Mouse (Mus musculus): Measurements from ENCODE around the gene Cavin3. TPM values are rescaled to one million over a fixed set of nuclear protein-coding genes. Genes with fewer than 3 reads are reported as not detected.

Cavin3 gene
- total and polyA plus RNA-seq, 3 experiments: not detected

- H3K27ac ChIP-seq (ENCODE audit: insufficient read depth, low read depth): no peak overlapping the region
- no peak for DNase-seq (ENCODE audit: extremely low read depth)
- 0 out of 4 replicates have a peak, but pooled peaks cover 0 to 5% of the 10 kb centered on the region in 2 experiments for H3K4me1 ChIP-seq (ENCODE audit: control insufficient read depth in 1 of 2, insufficient read depth in 2 of 2)
- no peaks in the 10 kb centered on the region for H3K79me2 ChIP-seq (replicated peaks; ENCODE audit: control insufficient read depth, extremely low read depth, insufficient read depth, poor library complexity, severe bottlenecking)
- in situ Hi-C loops (cut with MboI; ENCODE audit: low pct_ligation_motif_present, low pct_unique_long_range_greater_than_20kb, low sequenced_read_pairs) (no loop called here), dilution Hi-C loops (cut with MboI; ENCODE audit: extremely low pct_ligation_motif_present, extremely low pct_unique_long_range_greater_than_20kb, low sequenced_read_pairs) (no loop called here)
- H3K27me3 ChIP-seq (replicated peaks): no peaks in the 10 kb centered on the region
- H3K9ac ChIP-seq (ENCODE audit: insufficient read depth, low read depth): no peak overlapping the region
- TF ChIP-seq PAX5 (IDR thresholded peaks at IDR 0.05; ENCODE audit: low read length): no peak
- TF ChIP-seq MYC (IDR thresholded peaks at IDR 0.05; ENCODE audit: low read depth, low read length): no peak
- H3K4me3 ChIP-seq (replicated peaks in 1 of 3; ENCODE audit: low read depth in 2 of 3, low read length in 2 of 3, poor library complexity in 1 of 3): no peak overlapping the region
- no peak overlapping the region for H3K4me2 ChIP-seq (ENCODE audit: insufficient read depth, low read depth, poor library complexity, severe bottlenecking)
- H3K9me3 ChIP-seq (replicated peaks; ENCODE audit: low read length): no peaks in the 10 kb centered on the region
- no peaks in the 10 kb centered on the region for H3K36me3 ChIP-seq (replicated peaks in 1 of 2; ENCODE audit: control insufficient read depth in 1 of 2, insufficient read depth in 1 of 2, low read length in 1 of 2)
These were observed 326 bp upstream of the Cavin3 start for GRCm38 (mm10) chr7:105482426-105482825.

DNA sequence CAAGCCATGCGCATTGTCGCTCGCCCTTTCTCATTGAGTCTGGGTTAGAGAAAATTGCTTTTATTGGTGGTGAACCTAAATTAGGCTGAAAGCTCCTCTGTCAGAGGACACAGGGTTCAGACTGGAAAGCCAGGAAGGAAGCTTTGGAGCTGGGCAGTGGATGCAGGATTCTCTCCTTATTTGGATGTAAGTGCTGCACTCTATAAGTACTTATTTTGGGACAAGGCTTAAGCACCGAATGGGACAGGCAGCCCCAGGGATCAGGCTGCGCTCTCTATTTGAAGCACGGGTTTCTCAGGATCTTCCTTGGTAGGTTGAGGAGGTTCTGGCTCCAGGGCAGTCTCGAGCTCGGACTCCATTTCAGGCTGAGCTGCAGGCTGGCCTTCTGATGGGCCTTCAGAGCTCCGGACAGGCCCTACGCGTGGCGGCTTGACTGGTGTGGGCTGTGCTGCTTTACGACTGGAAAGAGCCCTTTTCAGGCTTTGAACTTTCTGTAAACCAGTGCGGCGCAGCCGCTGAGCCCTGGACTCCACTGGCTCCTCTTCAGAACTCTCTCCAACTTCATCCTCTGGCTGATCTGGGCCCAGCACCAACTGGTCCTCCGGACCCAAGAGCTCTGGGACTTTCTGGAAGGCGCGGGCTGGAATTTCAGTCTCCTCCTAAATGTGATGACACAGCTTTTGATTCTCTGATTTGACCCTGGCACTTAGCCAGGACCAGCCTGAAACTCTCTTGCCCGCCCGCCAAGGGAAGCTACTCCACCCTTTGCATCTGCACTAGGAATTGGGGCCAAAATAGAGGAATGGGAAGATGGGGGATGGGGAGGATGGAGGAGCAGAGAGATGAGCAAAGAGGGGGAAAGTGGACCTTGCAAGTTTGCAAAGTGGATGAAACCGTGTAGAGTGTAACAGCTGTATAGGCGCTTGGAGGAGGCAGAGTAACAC, 1.3 kb downstream of the Cavin3 start:
- Histone ChIP-seq H3K9me3 (replicated peaks; ENCODE audit: low read length) (no peaks in the 10 kb centered on the region), H3K4me3 (replicated peaks in 1 of 3; ENCODE audit: low read depth in 2 of 3, low read length in 2 of 3, poor library complexity in 1 of 3) (no peak overlapping the region), H3K4me1 (ENCODE audit: control insufficient read depth in 1 of 2, insufficient read depth in 2 of 2) (peaks cover 0 to 7% of the 10 kb centered on the region in 2 experiments; a peak in 2 of 4 replicates), H3K27ac (ENCODE audit: insufficient read depth, low read depth) (no peak overlapping the region), H3K79me2 (replicated peaks; ENCODE audit: control insufficient read depth, extremely low read depth, insufficient read depth, poor library complexity, severe bottlenecking) (no peaks in the 10 kb centered on the region), H3K27me3 (replicated peaks) (no peaks in the 10 kb centered on the region), H3K4me2 (ENCODE audit: insufficient read depth, low read depth, poor library complexity, severe bottlenecking) (no peak overlapping the region), H3K36me3 (replicated peaks in 1 of 2; ENCODE audit: control insufficient read depth in 1 of 2, insufficient read depth in 1 of 2, low read length in 1 of 2) (no peaks in the 10 kb centered on the region), H3K9ac (ENCODE audit: insufficient read depth, low read depth) (no peak overlapping the region)
- dilution Hi-C loops (cut with MboI; ENCODE audit: extremely low pct_ligation_motif_present, extremely low pct_unique_long_range_greater_than_20kb, low sequenced_read_pairs): no loop called here
- TF ChIP-seq BHLHE40 (IDR thresholded peaks at IDR 0.05; ENCODE audit: low read depth, low read length) (no peak), UBTF (IDR thresholded peaks at IDR 0.05; ENCODE audit: low read depth, low read length) (no peak), JUN (IDR thresholded peaks at IDR 0.05; ENCODE audit: insufficient read depth, low read depth, low read length) (no peak), ZKSCAN1 (IDR thresholded peaks at IDR 0.05; ENCODE audit: borderline replicate concordance, low read depth, low read length) (no peak), MEF2A (IDR thresholded peaks at IDR 0.05; ENCODE audit: borderline replicate concordance, low read depth, low read length) (no peak), MAZ (IDR thresholded peaks at IDR 0.05; ENCODE audit: low read depth, low read length) (no peak), EP300 (IDR thresholded peaks at IDR 0.05; ENCODE audit: low read length) (no peak)
- in situ Hi-C loops (cut with MboI; ENCODE audit: low pct_ligation_motif_present, low pct_unique_long_range_greater_than_20kb, low sequenced_read_pairs): no loop called here
- no peak for DNase-seq (ENCODE audit: extremely low read depth)

- H3K4me2 ChIP-seq (ENCODE audit: insufficient read depth, low read depth, poor library complexity, severe bottlenecking): no peak overlapping the region
- H3K4me1 ChIP-seq (ENCODE audit: control insufficient read depth in 1 of 2, insufficient read depth in 2 of 2): peaks cover 0 to 11% of the 10 kb centered on the region in 2 experiments; a peak in 2 of 4 replicates
- no peak for DNase-seq (ENCODE audit: extremely low read depth)
- no peaks in the 10 kb centered on the region for H3K36me3 ChIP-seq (replicated peaks in 1 of 2; ENCODE audit: control insufficient read depth in 1 of 2, insufficient read depth in 1 of 2, low read length in 1 of 2)
- in situ Hi-C loops (cut with MboI; ENCODE audit: low pct_ligation_motif_present, low pct_unique_long_range_greater_than_20kb, low sequenced_read_pairs): no loop called here
- dilution Hi-C loops (cut with MboI; ENCODE audit: extremely low pct_ligation_motif_present, extremely low pct_unique_long_range_greater_than_20kb, low sequenced_read_pairs): no loop called here
- no peak overlapping the region for H3K4me3 ChIP-seq (replicated peaks in 1 of 3; ENCODE audit: low read depth in 2 of 3, low read length in 2 of 3, poor library complexity in 1 of 3)
- TF ChIP-seq NRF1 (IDR thresholded peaks at IDR 0.05; ENCODE audit: low read depth, low read length) (no peak), TBP (conservative IDR thresholded peaks at IDR 0.05; ENCODE audit: low read depth, low read length) (no peak), KAT2A (IDR thresholded peaks at IDR 0.05; ENCODE audit: insufficient replicate concordance, low read length) (no peak), ZKSCAN1 (IDR thresholded peaks at IDR 0.05; ENCODE audit: borderline replicate concordance, low read depth, low read length) (no peak), CTCF (conservative IDR thresholded peaks at IDR 0.05 in 1 of 2, IDR thresholded peaks at IDR 0.05 in 1 of 2; ENCODE audit: low read depth in 2 of 2, low read length in 2 of 2) (no peak), ETS1 (conservative IDR thresholded peaks at IDR 0.05; ENCODE audit: low read depth, low read length) (no peak), EP300 (IDR thresholded peaks at IDR 0.05; ENCODE audit: low read length) (no peak), HCFC1 (IDR thresholded peaks at IDR 0.05; ENCODE audit: low read depth, low read length) (no peak), RAD21 (IDR thresholded peaks at IDR 0.05; ENCODE audit: low read depth, low read length) (no peak), TCF12 (IDR thresholded peaks at IDR 0.05; ENCODE audit: low read depth, low read length) (no peak), JUND (conservative IDR thresholded peaks at IDR 0.05; ENCODE audit: low read depth, low read length) (no peak), MEF2A (IDR thresholded peaks at IDR 0.05; ENCODE audit: borderline replicate concordance, low read depth, low read length) (no peak), CHD2 (IDR thresholded peaks at IDR 0.05; ENCODE audit: low read length) (no peak)
- no peak overlapping the region for H3K27ac ChIP-seq (ENCODE audit: insufficient read depth, low read depth)
- H3K9ac ChIP-seq (ENCODE audit: insufficient read depth, low read depth): no peak overlapping the region
- H3K9me3 ChIP-seq (replicated peaks; ENCODE audit: low read length): no peaks in the 10 kb centered on the region
- H3K79me2 ChIP-seq (replicated peaks; ENCODE audit: control insufficient read depth, extremely low read depth, insufficient read depth, poor library complexity, severe bottlenecking): no peaks in the 10 kb centered on the region
- H3K27me3 ChIP-seq (replicated peaks): no peaks in the 10 kb centered on the region
These were observed 2.0 kb downstream of the Cavin3 start for GRCm38 (mm10) chr7:105480081-105480480.

Data from CH12.LX (cell line).